Mouse (Mus musculus): Measurements from ENCODE around the gene Mboat2.

DNA sequence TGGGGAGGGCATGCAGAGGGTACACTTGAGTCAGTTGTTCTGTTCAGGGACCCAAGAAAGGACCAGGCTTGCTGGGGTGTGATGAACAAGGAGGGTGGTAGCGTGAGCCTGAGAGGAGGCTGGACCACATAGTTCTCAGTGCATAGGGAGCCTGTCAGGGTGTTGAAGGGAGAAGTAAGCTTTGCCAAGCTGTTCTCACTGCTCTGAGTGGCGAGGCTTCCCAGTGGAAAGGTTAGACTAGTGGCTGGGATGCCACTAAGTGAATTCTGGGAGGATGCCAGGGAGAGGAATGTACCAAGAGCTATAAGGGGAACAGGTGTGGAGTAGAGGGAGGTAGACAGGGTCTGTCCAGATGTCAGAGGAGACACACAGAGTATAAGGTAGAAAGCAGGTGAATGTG is 77.2 kb downstream of the Mboat2 start:
- TF ChIP-seq POLR2A (IDR thresholded peaks at IDR 0.05; ENCODE audit: low read depth, low read length) (no peak), CTCF (IDR thresholded peaks at IDR 0.05; ENCODE audit: borderline replicate concordance, insufficient read depth, low read length) (no peak)
